Mouse (Mus musculus) neural tube, embryonic 13.5 days (tissue): ENCODE results near the gene Alkbh2. TPM values are rescaled to one million over a fixed set of nuclear protein-coding genes. Genes with fewer than 3 reads are reported as not detected.

Experiments
- ATAC-seq: fragments of 200-750 bp; cut with Nextera tagmentation; 2 replicates; pipeline ENCODE4 v1.8.0; 2017; ENCODE audit warnings: low read depth, mild to moderate bottlenecking, moderate TSS enrichment, moderate library complexity
- H3K27ac ChIP-seq: fragments of 300-500 bp; sonication (generic); replicated peaks from 2 replicates; pipeline ENCODE4 v1.5.1; 2015; ENCODE audit warnings: moderate library complexity, mild to moderate bottlenecking, inconsistent platforms
- H3K27me3 ChIP-seq: fragments of 300-500 bp; sonication (generic); 2 replicates; pipeline ENCODE4 v1.6.1; 2015; ENCODE audit warnings: mild to moderate bottlenecking, inconsistent platforms
- H3K36me3 ChIP-seq: fragments of 300-500 bp; sonication (generic); 2 replicates; pipeline ENCODE4 v1.6.1; 2015; ENCODE audit warnings: mild to moderate bottlenecking, inconsistent platforms
- H3K4me1 ChIP-seq: fragments of 300-500 bp; sonication (generic); replicated peaks from 2 replicates; pipeline ENCODE4 v1.6.1; 2015; ENCODE audit warnings: inconsistent platforms
- H3K4me2 ChIP-seq: fragments of 300-500 bp; sonication (generic); 2 replicates; pipeline ENCODE4 v1.6.1; 2015; ENCODE audit warnings: inconsistent platforms, mild to moderate bottlenecking, moderate library complexity
- H3K4me3 ChIP-seq: fragments of 300-500 bp; sonication (generic); 2 replicates; pipeline ENCODE4 v1.5.1; 2015; ENCODE audit warnings: mild to moderate bottlenecking, inconsistent platforms
- H3K9ac ChIP-seq: fragments of 300-500 bp; sonication (generic); 2 replicates; pipeline ENCODE4 v1.6.1; 2015; ENCODE audit warnings: moderate library complexity, mild to moderate bottlenecking, inconsistent platforms
- H3K9me3 ChIP-seq: fragments of 300-500 bp; sonication (generic); 2 replicates; pipeline ENCODE4 v1.6.1; 2016; ENCODE audit warnings: inconsistent platforms
- WGBS: fragments of 180-500 bp; shearing (Covaris S2); methylation state at CpG from one replicate; pipeline ENCODE4 v1.1.7; 2015; 5-methylcytosine and 5-hydroxymethylcytosine counted together
- polyA plus RNA-seq: library from polyadenylated mRNA; unstranded; fragments of >200 nt; fragmentation: Nextera tagmentation; extraction: Ambion mirVana; gene quantifications from 2 replicates; pipeline ENCODE4 v1.2.1, GENCODE M21; 2015

Gene Alkbh2
- 7.3 and 9.7 TPM in 2 replicates for polyA plus RNA-seq

- peak within 1 kb of the TSS; percentile 91 for H3K4me2 ChIP-seq
- peaks cover 30% of the 10 kb centered on the region for H3K4me1 ChIP-seq
- ATAC-seq: 0 out of 2 replicates have a peak, but pooled peaks have one; percentile 8
- H3K27me3 ChIP-seq: no peaks in the 10 kb centered on the region
- peak within 1 kb of the TSS; percentile 86 for H3K27ac ChIP-seq
- H3K36me3 ChIP-seq: peaks cover 22% of the 10 kb centered on the region
- H3K9ac ChIP-seq: peak within 1 kb of the TSS; percentile 79
- peak within 1 kb of the TSS; percentile 71 for H3K4me3 ChIP-seq
- no peaks in the 10 kb centered on the region for H3K9me3 ChIP-seq
- under 1% methylated on average over 68 of the region's 69 CpGs for WGBS
These were observed at the start of gene Alkbh2 for GRCm38 (mm10) chr5:114127374-114128349. Gene Alkbh2 (minus strand): TSS chr5:114128218.

- Histone ChIP-seq H3K27me3 (peaks cover 22% of the 10 kb centered on the region), H3K9ac (no peak overlapping the region), H3K27ac (no peak overlapping the region), H3K9me3 (no peaks in the 10 kb centered on the region), H3K4me2 (peak overlapping the region; percentile 63), H3K36me3 (no peaks in the 10 kb centered on the region), H3K4me3 (no peak overlapping the region), H3K4me1 (peaks cover 10% of the 10 kb centered on the region)
- no peak for ATAC-seq
- 41% methylated on average over 8 of the region's 8 CpGs for WGBS
These were observed 48.8 kb upstream of the Alkbh2 start for GRCm38 (mm10) chr5:114176548-114177400.

GRCm38 (mm10) chr5:114175596-114176171, 47.7 kb upstream of the Alkbh2 start:
- no peaks in the 10 kb centered on the region for H3K36me3 ChIP-seq
- peaks cover 10% of the 10 kb centered on the region for H3K4me1 ChIP-seq
- peak overlapping the region; percentile 63 for H3K4me2 ChIP-seq
- H3K4me3 ChIP-seq: peak overlapping the region; percentile 39
- peaks cover 22% of the 10 kb centered on the region for H3K27me3 ChIP-seq
- under 1% methylated on average over 26 of the region's 26 CpGs for WGBS
- H3K9ac ChIP-seq: peak overlapping the region; percentile 52
- peak; percentile 89 for ATAC-seq
- no peak overlapping the region for H3K27ac ChIP-seq
- H3K9me3 ChIP-seq: no peaks in the 10 kb centered on the region

- Histone ChIP-seq H3K9me3 (no peaks in the 10 kb centered on the region), H3K27me3 (peaks cover 22% of the 10 kb centered on the region), H3K4me3 (no peak overlapping the region), H3K4me2 (0 out of 2 replicates have a peak overlapping the region, but pooled peaks have one; percentile 6), H3K4me1 (peaks cover 10% of the 10 kb centered on the region), H3K36me3 (no peaks in the 10 kb centered on the region), H3K9ac (no peak overlapping the region), H3K27ac (no peak overlapping the region)
- 17% methylated on average over 16 of the region's 16 CpGs for WGBS
- ATAC-seq: no peak
These were observed 46.6 kb upstream of the Alkbh2 start for GRCm38 (mm10) chr5:114174639-114175038.

GRCm38 (mm10) chr5:114173877-114174581, 46.0 kb upstream of the Alkbh2 start:
- 32% methylated on average over 16 of the region's 16 CpGs for WGBS
- H3K36me3 ChIP-seq: no peaks in the 10 kb centered on the region
- no peaks in the 10 kb centered on the region for H3K9me3 ChIP-seq
- no peak for ATAC-seq
- H3K27ac ChIP-seq: no peak overlapping the region
- peaks cover 22% of the 10 kb centered on the region for H3K27me3 ChIP-seq
- peaks cover 10% of the 10 kb centered on the region for H3K4me1 ChIP-seq
- H3K9ac ChIP-seq: no peak overlapping the region
- H3K4me3 ChIP-seq: no peak overlapping the region
- no peak overlapping the region for H3K4me2 ChIP-seq

- 77% methylated on average over 7 of the region's 7 CpGs for WGBS
- H3K36me3 ChIP-seq: no peaks in the 10 kb centered on the region
- H3K27me3 ChIP-seq: peaks cover 22% of the 10 kb centered on the region
- H3K4me1 ChIP-seq: peaks cover 10% of the 10 kb centered on the region
- ATAC-seq: no peak
- H3K4me3 ChIP-seq: no peak overlapping the region
- no peak overlapping the region for H3K27ac ChIP-seq
- H3K9ac ChIP-seq: no peak overlapping the region
- H3K4me2 ChIP-seq: no peak overlapping the region
- H3K9me3 ChIP-seq: no peaks in the 10 kb centered on the region
These were observed 45.4 kb upstream of the Alkbh2 start for GRCm38 (mm10) chr5:114173458-114173857.

GRCm38 (mm10) chr5:114172936-114173335, 44.9 kb upstream of the Alkbh2 start:
- 90% methylated on average over 3 of the region's 3 CpGs for WGBS
- no peaks in the 10 kb centered on the region for H3K36me3 ChIP-seq
- peaks cover 22% of the 10 kb centered on the region for H3K27me3 ChIP-seq
- H3K4me1 ChIP-seq: peaks cover 10% of the 10 kb centered on the region
- no peak overlapping the region for H3K9ac ChIP-seq
- H3K27ac ChIP-seq: no peak overlapping the region
- no peaks in the 10 kb centered on the region for H3K9me3 ChIP-seq
- ATAC-seq: no peak
- H3K4me3 ChIP-seq: no peak overlapping the region
- H3K4me2 ChIP-seq: no peak overlapping the region

- Histone ChIP-seq H3K9me3 (no peaks in the 10 kb centered on the region), H3K4me2 (no peak overlapping the region), H3K4me3 (no peak overlapping the region), H3K36me3 (no peaks in the 10 kb centered on the region), H3K4me1 (peaks cover under 1% of the 10 kb centered on the region; the same call in 1 of the 2 replicates), H3K27ac (no peak overlapping the region), H3K9ac (no peak overlapping the region), H3K27me3 (peaks cover 9% of the 10 kb centered on the region)
- WGBS: 84% methylated on average over 7 of the region's 7 CpGs
- no peak for ATAC-seq
These were observed 42.3 kb upstream of the Alkbh2 start for GRCm38 (mm10) chr5:114170345-114170744.

GRCm38 (mm10) chr5:114163117-114163696, 35.2 kb upstream of the Alkbh2 start:
- H3K4me1 ChIP-seq: no peaks in the 10 kb centered on the region; the same call in 1 of the 2 replicates
- H3K9me3 ChIP-seq: no peaks in the 10 kb centered on the region
- no peaks in the 10 kb centered on the region for H3K27me3 ChIP-seq
- H3K27ac ChIP-seq: peak overlapping the region; percentile 38
- H3K4me2 ChIP-seq: no peak overlapping the region
- no peak for ATAC-seq
- 57% methylated on average over 6 of the region's 6 CpGs for WGBS
- no peak overlapping the region for H3K4me3 ChIP-seq
- H3K36me3 ChIP-seq: no peaks in the 10 kb centered on the region
- H3K9ac ChIP-seq: no peak overlapping the region

- no peaks in the 10 kb centered on the region for H3K36me3 ChIP-seq
- H3K27ac ChIP-seq: no peak overlapping the region
- no peak overlapping the region for H3K4me2 ChIP-seq
- no peaks in the 10 kb centered on the region; the same call in 1 of the 2 replicates for H3K4me1 ChIP-seq
- H3K9me3 ChIP-seq: no peaks in the 10 kb centered on the region
- ATAC-seq: no peak
- H3K9ac ChIP-seq: no peak overlapping the region
- no peak overlapping the region for H3K4me3 ChIP-seq
- 58% methylated on average over 12 of the region's 12 CpGs for WGBS
- no peaks in the 10 kb centered on the region for H3K27me3 ChIP-seq
These were observed 34.2 kb upstream of the Alkbh2 start for GRCm38 (mm10) chr5:114162106-114162815.
